Mouse (Mus musculus): ENCODE measurements at regions not wholly inside any gene's neighbourhood (a gene's known extent, or its start where the extent isn't known, plus 50 kb on each side); places are given as distances from the start of the nearest gene placed in this dataset.

DNA sequence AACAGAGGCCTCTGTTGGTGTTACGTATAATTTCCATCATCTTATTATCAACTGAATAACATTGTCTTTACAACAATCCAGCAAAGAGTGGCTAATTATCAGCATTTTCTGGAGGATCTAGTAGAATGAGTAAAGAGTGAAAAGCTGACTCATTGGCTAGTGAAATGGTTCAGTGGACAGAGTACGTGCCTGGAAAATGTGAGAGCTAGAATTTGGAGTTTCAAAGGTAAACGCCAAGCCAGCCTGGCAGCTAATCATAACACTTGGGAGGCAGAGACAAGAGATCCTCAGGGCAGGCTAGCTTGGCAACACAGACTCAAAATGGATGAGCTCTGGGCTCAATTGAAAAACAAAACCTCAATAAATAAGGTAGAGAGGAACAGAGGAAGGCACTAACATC is 2628.0 kb upstream of the Gm7489 start:
- DNase-seq (ENCODE audit: low spot score): no peak

DNA sequence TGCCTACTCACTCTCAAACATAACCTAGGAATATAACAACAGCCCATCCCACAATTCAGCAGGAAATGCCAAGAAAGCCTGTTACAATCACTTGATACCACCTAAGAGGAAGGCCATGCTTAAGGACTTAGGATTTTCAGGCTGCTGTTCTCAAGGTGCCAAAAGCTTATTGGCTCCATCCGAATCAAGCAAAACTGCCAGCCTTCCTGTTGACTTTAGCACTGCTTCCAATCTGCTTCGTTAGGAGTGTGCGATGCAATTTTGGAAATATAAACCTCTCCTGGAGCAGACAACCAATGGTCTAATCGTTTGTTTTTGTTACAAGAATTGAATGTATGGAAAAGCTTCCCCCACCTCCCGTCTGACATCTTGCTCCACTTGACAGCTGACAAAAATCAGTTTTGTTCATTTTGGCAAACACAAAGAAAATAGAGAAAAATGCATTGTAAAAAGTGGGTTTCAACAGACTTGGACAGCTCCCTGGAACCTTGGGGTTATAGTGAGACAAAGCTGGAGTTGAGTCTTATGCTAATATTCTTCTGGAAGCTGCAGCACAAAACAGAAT is 2620.0 kb upstream of the Gm7489 start:
- DNase-seq (ENCODE audit: low spot score): no peak

DNA sequence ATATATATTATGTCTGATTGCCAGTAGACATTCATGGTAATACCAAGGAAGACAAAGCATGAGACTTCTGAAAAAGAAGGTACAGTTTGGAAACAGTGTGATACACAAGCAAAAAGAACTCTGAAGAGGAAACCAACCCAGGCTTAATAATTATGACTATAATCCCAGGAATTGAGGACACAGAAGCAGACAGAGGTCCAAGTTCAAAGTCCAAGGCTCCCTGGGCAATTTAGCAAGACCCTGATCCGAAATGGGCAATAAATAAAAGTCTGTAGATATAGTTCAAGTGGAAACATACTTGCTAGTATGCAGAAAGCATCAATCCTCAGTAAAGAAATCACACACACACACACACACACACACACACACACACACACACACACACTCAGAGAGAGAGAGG is 2618.7 kb upstream of the Gm7489 start:
- no peak for DNase-seq (ENCODE audit: low spot score)

GRCm38 (mm10) chr15:51271632-51272312 is 2612.9 kb upstream of the Gm7489 start:
- DNase-seq (ENCODE audit: low spot score): no peak

- no peak for DNase-seq (ENCODE audit: low spot score)
Observed at GRCm38 (mm10) chr15:51285334-51285733, 2599.4 kb upstream of the Gm7489 start.

- no peak for DNase-seq (ENCODE audit: low spot score)
Observed at GRCm38 (mm10) chr15:51286352-51286751, 2598.4 kb upstream of the Gm7489 start.

DNA sequence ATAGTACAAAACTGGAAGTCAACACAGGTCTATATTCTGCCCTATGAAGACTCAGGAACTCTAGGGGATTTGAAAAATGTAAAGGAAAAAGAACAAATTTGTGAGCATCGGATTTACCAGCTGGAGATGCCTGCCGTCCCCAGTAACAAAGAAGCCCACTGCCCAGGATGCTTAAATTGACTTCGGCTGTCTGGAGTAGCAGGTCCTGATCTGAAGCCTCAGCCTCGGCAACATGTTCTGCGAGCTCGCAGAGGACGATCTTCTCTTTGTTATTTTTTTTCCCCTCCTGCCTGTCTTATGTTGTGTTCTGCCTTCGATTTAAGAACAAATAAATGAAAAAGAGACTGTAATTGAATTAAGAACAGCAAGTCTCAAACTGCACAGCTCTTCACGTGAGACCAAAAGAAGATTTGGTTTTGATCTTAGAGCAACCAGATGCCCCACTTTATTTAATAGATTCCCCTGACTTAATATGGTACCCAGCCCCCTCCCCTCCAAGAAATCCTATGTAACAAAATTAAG is 2595.7 kb upstream of the Gm7489 start:
- DNase-seq (ENCODE audit: low spot score): no peak

GRCm38 (mm10) chr15:51289916-51290315 is 2594.8 kb upstream of the Gm7489 start:
- no peak for DNase-seq (ENCODE audit: low spot score)

DNA sequence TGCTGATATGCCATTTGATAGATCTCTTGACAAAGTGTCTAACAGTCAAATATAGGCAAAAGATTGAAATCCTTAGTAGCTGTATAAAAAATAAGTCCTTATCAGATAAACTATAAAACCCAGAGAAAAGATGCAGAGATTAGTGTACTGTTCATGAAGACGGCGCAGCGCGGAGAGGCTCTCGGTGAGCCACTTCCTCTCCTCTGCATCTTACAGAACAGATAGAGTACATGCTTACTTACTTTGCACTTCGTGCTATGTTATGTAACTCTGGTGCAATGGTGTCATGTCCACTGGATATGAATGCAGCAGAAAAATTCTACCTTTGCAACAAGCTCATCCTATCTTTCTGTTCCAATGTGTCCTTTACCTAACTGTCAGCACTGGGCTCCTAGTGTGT is 2593.5 kb upstream of the Gm7489 start:
- DNase-seq (ENCODE audit: low spot score): no peak

DNA sequence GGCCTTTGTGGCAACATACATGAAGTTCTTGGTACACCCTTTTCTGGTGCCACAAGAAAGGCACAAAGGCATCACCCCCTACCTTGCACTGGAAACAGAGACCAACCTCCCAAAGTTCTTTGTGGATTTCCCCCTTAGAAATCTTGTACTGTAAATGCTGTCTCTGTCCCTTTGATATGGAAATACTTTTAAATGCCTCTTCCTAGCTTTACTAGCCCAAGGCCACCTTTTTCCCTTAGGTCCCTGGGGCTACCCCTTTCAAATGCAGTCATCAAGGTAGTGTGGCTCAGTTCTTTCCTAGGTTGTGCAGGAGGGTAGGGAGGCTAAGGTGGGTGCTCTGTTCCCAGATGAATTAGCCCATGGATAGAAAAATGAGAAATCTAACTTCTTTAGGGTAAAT is 2587.9 kb upstream of the Gm7489 start:
- DNase-seq (ENCODE audit: low spot score): no peak

- no peak for DNase-seq (ENCODE audit: low spot score)
Observed at GRCm38 (mm10) chr15:51318072-51318471, 2566.6 kb upstream of the Gm7489 start.

GRCm38 (mm10) chr15:51318760-51319159 is 2565.9 kb upstream of the Gm7489 start:
- no peak for DNase-seq (ENCODE audit: low spot score)

DNA sequence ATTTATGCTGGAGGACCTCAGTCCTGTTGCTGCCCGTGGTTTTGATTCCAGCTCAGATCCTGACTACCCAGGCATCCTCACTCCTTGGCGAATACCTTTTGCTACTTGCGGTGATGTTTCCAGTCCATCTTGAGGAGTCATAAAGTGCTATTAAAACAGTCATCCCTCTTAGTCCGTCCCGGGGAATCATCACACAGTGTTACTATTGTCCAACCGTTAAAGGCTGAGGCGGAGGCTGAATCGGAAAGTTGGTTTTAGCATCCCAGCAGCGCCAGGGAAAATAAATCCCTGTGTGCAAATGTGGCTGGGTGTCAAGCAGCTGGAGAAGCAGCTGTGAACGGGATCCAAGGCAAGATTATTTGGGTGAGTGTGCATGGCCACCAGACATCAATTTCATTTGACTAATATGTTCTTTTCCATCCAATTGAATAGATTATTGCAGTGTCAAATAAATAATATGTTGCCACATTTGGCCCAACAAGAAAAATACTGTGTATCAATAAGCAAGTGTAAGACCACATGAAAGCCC is 2564.3 kb upstream of the Gm7489 start:
- DNase-seq (ENCODE audit: low spot score): no peak

DNA sequence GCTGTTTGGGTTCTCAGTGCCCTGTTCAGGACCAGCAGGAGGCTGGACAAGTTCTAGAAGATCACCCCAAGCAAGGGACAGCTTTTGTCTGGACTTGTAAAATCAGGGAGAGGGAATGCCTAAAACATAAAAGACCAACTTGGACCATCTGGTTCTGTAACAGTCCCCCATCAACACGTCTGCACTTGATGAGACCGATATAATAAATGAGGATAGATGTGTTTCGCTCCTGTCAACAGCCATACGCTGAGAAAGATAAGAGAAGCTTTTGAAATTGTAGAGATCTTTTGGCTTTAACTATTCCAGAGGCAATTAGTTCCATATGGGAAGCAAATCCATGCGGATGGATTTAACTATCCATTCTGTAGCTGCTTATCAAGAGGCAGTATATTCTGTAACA is 2561.4 kb upstream of the Gm7489 start:
- DNase-seq (ENCODE audit: low spot score): no peak

- no peak for DNase-seq (ENCODE audit: low spot score)
Observed at GRCm38 (mm10) chr15:51324211-51324610, 2560.5 kb upstream of the Gm7489 start.

DNA sequence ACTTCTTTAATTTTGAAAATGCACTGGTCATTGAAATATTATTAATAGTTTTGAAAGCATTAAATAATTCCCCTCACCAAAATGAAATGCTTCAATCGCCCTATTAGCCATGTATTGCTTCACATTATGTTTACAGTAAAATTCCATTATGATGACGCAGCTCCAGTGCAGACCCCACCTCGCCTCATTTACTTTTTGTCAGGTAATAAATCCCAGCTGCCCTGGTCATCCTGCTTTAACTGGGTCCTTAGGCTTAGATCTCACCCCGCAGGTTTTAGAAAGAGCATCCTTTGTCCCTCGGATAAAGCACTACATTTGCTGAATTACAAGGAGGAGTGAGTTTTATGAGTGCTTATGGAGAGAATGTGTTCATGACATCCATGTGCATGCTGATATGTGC is 2557.0 kb upstream of the Gm7489 start:
- no peak for DNase-seq (ENCODE audit: low spot score)

DNA sequence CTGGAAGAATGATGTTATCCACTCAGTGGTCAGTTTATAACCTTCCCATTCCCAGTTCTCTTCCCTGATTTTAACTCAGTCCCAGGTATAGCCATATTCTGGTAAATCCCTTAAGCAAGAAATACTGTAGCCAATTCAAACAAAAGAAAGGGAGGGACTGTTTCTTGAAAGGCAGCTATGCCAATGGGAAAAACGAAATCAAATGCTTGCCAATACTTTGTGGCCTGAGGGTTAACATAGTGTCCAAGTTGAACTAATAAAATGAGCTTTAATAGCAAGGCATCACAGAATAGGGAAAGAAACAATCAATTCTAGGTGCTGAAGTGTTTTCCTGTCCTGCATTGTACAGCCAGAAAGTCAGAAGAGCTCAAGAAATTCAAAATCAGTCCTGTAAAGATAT is 2548.3 kb upstream of the Gm7489 start:
- DNase-seq (ENCODE audit: low spot score): no peak

- no peak for DNase-seq (ENCODE audit: low spot score)
Observed at GRCm38 (mm10) chr15:51346301-51346700, 2538.4 kb upstream of the Gm7489 start.

GRCm38 (mm10) chr15:51363391-51363790 is 2521.3 kb upstream of the Gm7489 start:
- no peak for DNase-seq (ENCODE audit: low spot score)

DNA sequence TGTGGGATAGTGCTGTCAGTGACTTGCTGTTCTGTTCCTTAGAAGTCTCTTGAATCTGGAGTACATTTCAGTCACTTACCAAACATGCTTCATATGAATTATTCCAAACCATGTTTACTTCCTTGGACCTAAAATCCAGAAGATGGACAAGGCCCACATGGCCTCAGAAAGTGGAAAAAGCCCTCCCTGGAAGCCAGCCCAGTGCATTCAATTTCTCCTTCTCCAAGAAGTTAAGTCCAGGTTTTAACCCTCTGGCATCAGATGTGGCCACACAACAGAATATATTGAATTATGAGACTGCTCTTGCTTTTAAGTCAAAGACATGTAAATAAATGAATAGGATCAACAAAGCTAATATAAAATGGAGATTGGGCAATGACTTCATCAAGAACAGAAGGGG is 2513.5 kb upstream of the Gm7489 start:
- DNase-seq (ENCODE audit: low spot score): no peak

- no peak for DNase-seq (ENCODE audit: low spot score)
Observed at GRCm38 (mm10) chr15:51390383-51390782, 2494.3 kb upstream of the Gm7489 start.

DNA sequence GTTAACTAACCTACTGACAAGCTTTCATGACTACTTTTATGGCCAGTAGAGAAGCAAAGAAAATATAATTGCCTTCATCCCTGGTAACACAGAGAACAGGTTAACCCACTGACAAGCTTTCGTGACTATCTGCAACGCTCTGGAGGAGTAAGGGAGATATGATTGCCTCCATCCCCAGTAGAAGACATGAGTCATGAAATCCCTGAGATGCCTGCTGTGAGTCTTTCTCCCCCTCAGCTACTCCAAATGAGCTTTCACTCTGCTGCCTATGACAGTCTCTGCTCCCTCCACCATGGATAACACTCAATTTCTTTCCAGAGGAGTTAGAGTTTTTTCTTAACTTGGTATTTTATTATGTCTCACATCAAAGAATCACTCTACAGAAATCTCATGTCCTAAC is 2493.4 kb upstream of the Gm7489 start:
- no peak for DNase-seq (ENCODE audit: low spot score)
